Mouse (Mus musculus): ENCODE measurements at regions not wholly inside any gene's neighbourhood (a gene's known extent, or its start where the extent isn't known, plus 50 kb on each side); places are given as distances from the start of the nearest gene placed in this dataset.

GRCm38 (mm10) chr9:14206838-14207560 lies 67.9 kb upstream of the Sesn3 start:
- no peaks in the 10 kb centered on the region for H3K4me1 ChIP-seq (ENCODE audit: control insufficient read depth, insufficient read depth, low read length)
- H3K36me3 ChIP-seq (ENCODE audit: control insufficient read depth, insufficient read depth, low read length) = no peaks in the 10 kb centered on the region
- H3K27ac ChIP-seq (ENCODE audit: low read depth, low read length) = no peak overlapping the region
- DNase-seq (ENCODE audit: low spot score) = no peak
- no peak overlapping the region for H3K9ac ChIP-seq (ENCODE audit: low read length)
- ATAC-seq (ENCODE audit: insufficient read depth, low FRiP score, low TSS enrichment) = no peak
- H3K27me3 ChIP-seq (ENCODE audit: control insufficient read depth, insufficient read depth, low read length) = no peaks in the 10 kb centered on the region
- no peak overlapping the region for H3K4me2 ChIP-seq (ENCODE audit: low read depth)
- H3K4me3 ChIP-seq (ENCODE audit: low read depth, low read length) = no peak overlapping the region
- 90% methylated on average over 16 of the region's 16 CpGs for WGBS
- H3K9me3 ChIP-seq (ENCODE audit: control insufficient read depth, low read length) = no peaks in the 10 kb centered on the region

- Histone ChIP-seq H3K4me2 (ENCODE audit: low read depth) (no peak overlapping the region), H3K9me3 (ENCODE audit: control insufficient read depth, low read length) (no peaks in the 10 kb centered on the region), H3K4me3 (ENCODE audit: low read depth, low read length) (no peak overlapping the region), H3K27ac (ENCODE audit: low read depth, low read length) (no peak overlapping the region), H3K4me1 (ENCODE audit: control insufficient read depth, insufficient read depth, low read length) (no peaks in the 10 kb centered on the region), H3K27me3 (ENCODE audit: control insufficient read depth, insufficient read depth, low read length) (no peaks in the 10 kb centered on the region), H3K36me3 (ENCODE audit: control insufficient read depth, insufficient read depth, low read length) (no peaks in the 10 kb centered on the region), H3K9ac (ENCODE audit: low read length) (no peak overlapping the region)
- ATAC-seq (ENCODE audit: insufficient read depth, low FRiP score, low TSS enrichment) (no peak), DNase-seq (ENCODE audit: low spot score) (no peak)
- 80% methylated on average over 3 of the region's 3 CpGs for WGBS
These were observed 67.3 kb upstream of the Sesn3 start for GRCm38 (mm10) chr9:14207561-14207936.

GRCm38 (mm10) chr9:14213283-14213682 lies 61.6 kb upstream of the Sesn3 start:
- DNase-seq (ENCODE audit: low spot score) = no peak
- Histone ChIP-seq H3K9ac (ENCODE audit: low read length) (no peak overlapping the region), H3K4me2 (ENCODE audit: low read depth) (no peak overlapping the region), H3K9me3 (ENCODE audit: control insufficient read depth, low read length) (no peaks in the 10 kb centered on the region), H3K4me3 (ENCODE audit: low read depth, low read length) (no peak overlapping the region), H3K36me3 (ENCODE audit: control insufficient read depth, insufficient read depth, low read length) (no peaks in the 10 kb centered on the region), H3K4me1 (ENCODE audit: control insufficient read depth, insufficient read depth, low read length) (no peaks in the 10 kb centered on the region), H3K27me3 (ENCODE audit: control insufficient read depth, insufficient read depth, low read length) (no peaks in the 10 kb centered on the region), H3K27ac (ENCODE audit: low read depth, low read length) (no peak overlapping the region)
- no peak for ATAC-seq (ENCODE audit: insufficient read depth, low FRiP score, low TSS enrichment)
- 91% methylated on average over 2 of the region's 2 CpGs for WGBS

- Histone ChIP-seq H3K9ac (ENCODE audit: low read length) (no peak overlapping the region), H3K4me3 (ENCODE audit: low read depth, low read length) (no peak overlapping the region), H3K4me2 (ENCODE audit: low read depth) (no peak overlapping the region), H3K27me3 (ENCODE audit: control insufficient read depth, insufficient read depth, low read length) (no peaks in the 10 kb centered on the region), H3K4me1 (ENCODE audit: control insufficient read depth, insufficient read depth, low read length) (no peaks in the 10 kb centered on the region), H3K36me3 (ENCODE audit: control insufficient read depth, insufficient read depth, low read length) (no peaks in the 10 kb centered on the region), H3K27ac (ENCODE audit: low read depth, low read length) (no peak overlapping the region), H3K9me3 (ENCODE audit: control insufficient read depth, low read length) (no peaks in the 10 kb centered on the region)
- no peak for ATAC-seq (ENCODE audit: insufficient read depth, low FRiP score, low TSS enrichment)
- DNase-seq (ENCODE audit: low spot score) = no peak
- WGBS = 72% methylated on average over 5 of the region's 5 CpGs
These were observed 59.6 kb upstream of the Sesn3 start for GRCm38 (mm10) chr9:14215171-14215782.

- no peak overlapping the region for H3K4me2 ChIP-seq (ENCODE audit: low read depth)
- no peaks in the 10 kb centered on the region for H3K36me3 ChIP-seq (ENCODE audit: control insufficient read depth, insufficient read depth, low read length)
- H3K4me1 ChIP-seq (ENCODE audit: control insufficient read depth, insufficient read depth, low read length) = no peaks in the 10 kb centered on the region
- no peak for DNase-seq (ENCODE audit: low spot score)
- 79% methylated on average over 5 of the region's 5 CpGs for WGBS
- H3K27ac ChIP-seq (ENCODE audit: low read depth, low read length) = no peak overlapping the region
- no peaks in the 10 kb centered on the region for H3K9me3 ChIP-seq (ENCODE audit: control insufficient read depth, low read length)
- no peak overlapping the region for H3K4me3 ChIP-seq (ENCODE audit: low read depth, low read length)
- ATAC-seq (ENCODE audit: insufficient read depth, low FRiP score, low TSS enrichment) = no peak
- no peak overlapping the region for H3K9ac ChIP-seq (ENCODE audit: low read length)
- H3K27me3 ChIP-seq (ENCODE audit: control insufficient read depth, insufficient read depth, low read length) = no peaks in the 10 kb centered on the region
These were observed 58.9 kb upstream of the Sesn3 start for GRCm38 (mm10) chr9:14215961-14216360.

- H3K27ac ChIP-seq (ENCODE audit: low read depth, low read length) = no peak overlapping the region
- H3K9ac ChIP-seq (ENCODE audit: low read length) = no peak overlapping the region
- 57% methylated on average over 2 of the region's 2 CpGs for WGBS
- DNase-seq (ENCODE audit: low spot score) = no peak
- no peaks in the 10 kb centered on the region for H3K27me3 ChIP-seq (ENCODE audit: control insufficient read depth, insufficient read depth, low read length)
- no peaks in the 10 kb centered on the region for H3K9me3 ChIP-seq (ENCODE audit: control insufficient read depth, low read length)
- no peak overlapping the region for H3K4me3 ChIP-seq (ENCODE audit: low read depth, low read length)
- no peaks in the 10 kb centered on the region for H3K4me1 ChIP-seq (ENCODE audit: control insufficient read depth, insufficient read depth, low read length)
- no peaks in the 10 kb centered on the region for H3K36me3 ChIP-seq (ENCODE audit: control insufficient read depth, insufficient read depth, low read length)
- no peak overlapping the region for H3K4me2 ChIP-seq (ENCODE audit: low read depth)
- no peak for ATAC-seq (ENCODE audit: insufficient read depth, low FRiP score, low TSS enrichment)
These were observed 51.9 kb upstream of the Sesn3 start for GRCm38 (mm10) chr9:14222936-14223335.
